Mouse (Mus musculus) ES-Bruce4 (cell line): ENCODE measurements at regions not wholly inside any gene's neighbourhood (a gene's known extent, or its start where the extent isn't known, plus 50 kb on each side); places are given as distances from the start of the nearest gene placed in this dataset.

Experiments used
- H3K27ac ChIP-seq: 2 replicates; pipeline ENCODE4 v1.5.1; 2012; ENCODE audit warnings: low read length, inconsistent platforms; ENCODE audit not compliant: insufficient read depth
- H3K27me3 ChIP-seq: 2 replicates; pipeline ENCODE4 v1.6.1; 2012; ENCODE audit warnings: mild to moderate bottlenecking, low read length, inconsistent platforms; ENCODE audit not compliant: control insufficient read depth, poor library complexity, insufficient read depth, severe bottlenecking
- H3K36me3 ChIP-seq: 2 replicates; pipeline ENCODE4 v1.6.1; 2012; ENCODE audit warnings: inconsistent platforms, mild to moderate bottlenecking, low read length, moderate library complexity; ENCODE audit not compliant: control insufficient read depth, poor library complexity, insufficient read depth, severe bottlenecking
- H3K4me1 ChIP-seq: one replicate; pipeline ENCODE4 v1.8.1; 2011; ENCODE audit warnings: low read length; ENCODE audit not compliant: control insufficient read depth, insufficient read depth
- H3K4me3 ChIP-seq: 2 replicates; pipeline ENCODE4 v1.5.1; 2011; ENCODE audit warnings: low read depth, mild to moderate bottlenecking, low read length
- H3K9ac ChIP-seq: 2 replicates; pipeline ENCODE4 v1.6.1; 2012; ENCODE audit warnings: low read depth, mild to moderate bottlenecking, inconsistent platforms; ENCODE audit not compliant: poor library complexity, severe bottlenecking
- H3K9me3 ChIP-seq: replicated peaks from 2 replicates; pipeline ENCODE4 v1.6.1; 2012; ENCODE audit warnings: mild to moderate bottlenecking, low read length, inconsistent platforms; ENCODE audit not compliant: control insufficient read depth, poor library complexity, insufficient read depth, severe bottlenecking
- CTCF ChIP-seq: IDR thresholded peaks from one replicate; pipeline ENCODE4 v1.8.1; 2011; ENCODE audit warnings: low read depth, low read length
- EP300 ChIP-seq: IDR thresholded peaks from 2 replicates; pipeline ENCODE4 v1.6.1; 2011; ENCODE audit warnings: low read depth, low read length; ENCODE audit not compliant: insufficient read depth
- POLR2A ChIP-seq: IDR thresholded peaks from one replicate; pipeline ENCODE4 v1.8.1; 2011; ENCODE audit warnings: low read length; ENCODE audit not compliant: insufficient read depth

- TF ChIP-seq CTCF: no peak
- no peak for TF ChIP-seq POLR2A
- no peak for TF ChIP-seq EP300
- Histone ChIP-seq H3K4me3 (no peak overlapping the region), H3K9me3 (no peaks in the 10 kb centered on the region), H3K9ac (no peak overlapping the region), H3K36me3 (no peaks in the 10 kb centered on the region), H3K4me1 (no peaks in the 10 kb centered on the region), H3K27me3 (no peaks in the 10 kb centered on the region), H3K27ac (no peak overlapping the region)
Observed at GRCm38 (mm10) chr15:88362966-88363365, 237.1 kb upstream of the Zdhhc25 start.

GRCm38 (mm10) chr15:88370366-88370765, 229.7 kb upstream of the Zdhhc25 start:
- Histone ChIP-seq H3K9me3 (no peaks in the 10 kb centered on the region), H3K36me3 (no peaks in the 10 kb centered on the region), H3K27ac (no peak overlapping the region), H3K4me1 (no peaks in the 10 kb centered on the region), H3K27me3 (no peaks in the 10 kb centered on the region), H3K4me3 (no peak overlapping the region), H3K9ac (no peak overlapping the region)
- TF ChIP-seq EP300 (no peak), CTCF (no peak), POLR2A (no peak)

- Histone ChIP-seq H3K27me3 (no peaks in the 10 kb centered on the region), H3K9ac (no peak overlapping the region), H3K4me1 (no peaks in the 10 kb centered on the region), H3K36me3 (no peaks in the 10 kb centered on the region), H3K9me3 (no peaks in the 10 kb centered on the region), H3K27ac (no peak overlapping the region), H3K4me3 (no peak overlapping the region)
- TF ChIP-seq POLR2A: no peak
- TF ChIP-seq CTCF: no peak
- no peak for TF ChIP-seq EP300
Observed at GRCm38 (mm10) chr15:88372039-88372438, 228.1 kb upstream of the Zdhhc25 start.

- H3K4me1 ChIP-seq: no peaks in the 10 kb centered on the region
- TF ChIP-seq EP300 (no peak), POLR2A (no peak), CTCF (no peak)
- H3K9me3 ChIP-seq: no peaks in the 10 kb centered on the region
- no peaks in the 10 kb centered on the region for H3K36me3 ChIP-seq
- no peaks in the 10 kb centered on the region for H3K27me3 ChIP-seq
- H3K9ac ChIP-seq: no peak overlapping the region
- H3K4me3 ChIP-seq: no peak overlapping the region
- no peak overlapping the region for H3K27ac ChIP-seq
Observed at GRCm38 (mm10) chr15:88373923-88374322, 226.2 kb upstream of the Zdhhc25 start.

GRCm38 (mm10) chr15:88379342-88379741, 220.8 kb upstream of the Zdhhc25 start:
- Histone ChIP-seq H3K27ac (no peak overlapping the region), H3K9me3 (no peaks in the 10 kb centered on the region), H3K4me3 (no peak overlapping the region), H3K36me3 (no peaks in the 10 kb centered on the region), H3K9ac (no peak overlapping the region), H3K27me3 (no peaks in the 10 kb centered on the region), H3K4me1 (no peaks in the 10 kb centered on the region)
- TF ChIP-seq POLR2A: no peak
- no peak for TF ChIP-seq EP300
- no peak for TF ChIP-seq CTCF

GRCm38 (mm10) chr15:88379951-88380623, 220.0 kb upstream of the Zdhhc25 start:
- Histone ChIP-seq H3K9ac (no peak overlapping the region), H3K4me3 (no peak overlapping the region), H3K9me3 (no peaks in the 10 kb centered on the region), H3K27ac (no peak overlapping the region), H3K27me3 (no peaks in the 10 kb centered on the region), H3K36me3 (no peaks in the 10 kb centered on the region), H3K4me1 (no peaks in the 10 kb centered on the region)
- TF ChIP-seq POLR2A: no peak
- no peak for TF ChIP-seq CTCF
- TF ChIP-seq EP300: no peak
